Mouse (Mus musculus): ENCODE data around the gene Srrt. TPM values are rescaled to one million over a fixed set of nuclear protein-coding genes. Genes with fewer than 3 reads are reported as not detected.

The Srrt gene
- polyA plus RNA-seq, 1 experiment from 2014 or later, result 97.0 TPM

DNA sequence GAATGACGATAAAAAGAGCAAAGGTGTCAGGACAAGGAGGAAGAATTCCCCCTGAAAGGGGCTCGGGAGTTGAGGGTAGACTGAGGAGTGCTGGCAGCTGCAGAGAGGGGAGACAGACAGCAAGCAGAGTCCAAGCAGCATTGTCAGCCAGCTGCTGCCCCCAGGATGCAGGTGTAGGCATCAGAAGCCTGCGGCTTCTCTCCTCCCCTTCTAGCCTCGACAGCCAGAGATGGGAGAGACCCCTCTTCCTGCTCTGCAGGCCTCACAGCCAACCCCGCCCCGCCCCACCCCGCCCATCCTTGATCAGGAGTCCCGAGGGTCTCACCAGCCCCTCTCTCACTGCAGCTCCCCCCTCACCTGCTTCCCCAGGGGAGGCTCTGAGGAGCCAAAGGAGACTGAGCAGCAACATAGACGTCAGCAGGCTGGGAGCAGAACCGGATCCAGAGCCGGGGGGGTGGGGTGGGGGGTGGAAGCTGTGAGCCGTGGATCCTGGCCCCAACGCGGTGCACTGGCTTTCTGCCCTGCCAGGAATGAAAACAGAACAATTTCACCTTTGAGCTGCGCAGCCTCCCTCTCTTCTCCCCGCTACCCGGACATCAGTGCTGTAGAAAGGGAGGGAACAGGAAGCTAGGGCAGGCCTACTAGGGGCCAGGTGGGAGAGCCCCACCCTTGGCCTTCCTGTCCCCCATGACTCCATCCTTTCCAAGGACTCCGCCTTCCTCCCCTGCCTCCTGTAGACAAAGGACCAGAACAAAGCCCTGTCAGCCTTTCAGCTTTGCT lies 39.2 kb downstream of the Srrt start:
- Histone ChIP-seq H3K4me1 (ENCODE audit: control insufficient read depth, insufficient read depth, low read length) (no peaks in the 10 kb centered on the region), H3K4me3 (ENCODE audit: low read length) (no peak overlapping the region), H3K27me3 (ENCODE audit: control insufficient read depth, insufficient read depth, low read length) (0 out of 2 replicates have a peak, but pooled peaks cover 3% of the 10 kb centered on the region), H3K4me2 (ENCODE audit: low read depth, low read length) (peak overlapping the region; percentile 31), H3K36me3 (ENCODE audit: control insufficient read depth, insufficient read depth) (no peaks in the 10 kb centered on the region), H3K9ac (ENCODE audit: low read length) (no peak overlapping the region), H3K9me3 (replicated peaks; ENCODE audit: control insufficient read depth, low read length) (peaks cover 5% of the 10 kb centered on the region; the same call in 1 of the 2 replicates), H3K27ac (ENCODE audit: low read length) (no peak overlapping the region)
- peak; percentile 67 for ATAC-seq (replicated peaks; ENCODE audit: extremely low read depth, insufficient read depth, low FRiP score)
- WGBS, result 22% methylated on average over 18 of the region's 18 CpGs

DNA sequence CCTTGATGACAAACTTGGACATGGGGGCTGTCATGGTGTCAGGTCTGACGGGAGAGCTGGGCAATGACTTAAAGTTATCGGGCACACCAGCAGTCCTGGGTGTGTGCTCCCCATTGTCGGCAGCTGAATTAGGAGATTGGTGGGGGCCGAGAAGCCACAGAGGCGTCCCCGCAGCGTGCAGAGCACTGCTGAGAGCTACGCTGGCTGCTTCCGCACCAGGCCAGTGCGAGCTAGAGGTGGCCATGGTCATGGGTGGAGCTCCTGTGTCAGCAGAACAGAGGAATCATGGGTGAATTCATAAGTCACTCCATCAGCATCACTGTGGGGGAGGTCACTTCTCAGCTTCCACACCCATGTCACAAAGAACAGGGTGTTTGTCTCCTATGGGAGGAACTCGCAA lies 42.7 kb downstream of the Srrt start:
- no peak for ATAC-seq (replicated peaks; ENCODE audit: extremely low read depth, insufficient read depth, low FRiP score)
- WGBS, result 86% methylated on average over 11 of the region's 11 CpGs
- H3K9ac ChIP-seq (ENCODE audit: low read length), result no peak overlapping the region
- no peak overlapping the region for H3K4me2 ChIP-seq (ENCODE audit: low read depth, low read length)
- 0 out of 2 replicates have a peak, but pooled peaks cover 3% of the 10 kb centered on the region for H3K27me3 ChIP-seq (ENCODE audit: control insufficient read depth, insufficient read depth, low read length)
- H3K9me3 ChIP-seq (replicated peaks; ENCODE audit: control insufficient read depth, low read length), result no peaks in the 10 kb centered on the region
- H3K27ac ChIP-seq (ENCODE audit: low read length), result no peak overlapping the region
- H3K36me3 ChIP-seq (ENCODE audit: control insufficient read depth, insufficient read depth), result no peaks in the 10 kb centered on the region
- no peak overlapping the region for H3K4me3 ChIP-seq (ENCODE audit: low read length)
- H3K4me1 ChIP-seq (ENCODE audit: control insufficient read depth, insufficient read depth, low read length), result no peaks in the 10 kb centered on the region

DNA sequence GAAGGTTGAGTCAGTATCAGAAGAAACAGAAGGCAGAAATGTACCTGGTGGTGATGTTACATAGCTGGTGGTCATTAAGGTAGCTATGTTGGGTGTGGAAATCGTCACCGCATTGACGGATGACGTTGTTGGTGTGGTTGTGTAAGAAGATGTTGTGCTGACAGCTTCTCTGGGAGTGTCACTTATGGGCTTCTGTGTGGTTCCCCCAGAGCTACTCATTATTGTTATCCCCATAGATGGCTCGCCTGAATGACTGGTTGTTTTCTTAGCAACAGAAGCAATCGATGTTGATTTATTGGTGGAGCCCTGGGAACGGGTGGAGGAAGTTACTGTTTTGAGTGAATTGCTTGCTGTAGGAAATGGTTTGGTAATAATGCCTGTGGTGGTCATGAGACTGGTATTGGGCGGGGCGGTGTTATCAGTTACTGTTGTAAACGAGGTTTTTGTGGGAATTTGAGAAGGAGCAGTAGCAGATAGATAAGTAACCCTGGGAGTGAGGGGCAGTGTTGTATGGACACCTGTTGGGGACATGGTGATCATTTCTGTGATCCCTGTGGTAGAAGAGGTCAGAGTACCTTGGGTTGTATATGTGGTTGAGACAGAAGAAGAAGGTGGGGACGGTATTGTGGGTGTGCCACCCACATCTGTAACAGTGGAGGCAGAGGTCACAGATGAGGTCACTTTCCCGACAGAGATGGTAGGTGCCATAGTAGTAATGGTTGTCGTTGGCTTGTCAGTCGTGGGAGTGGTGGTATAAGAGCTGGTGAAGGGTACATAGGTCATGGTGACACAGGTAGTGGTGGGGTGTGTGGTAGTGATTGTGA lies 43.4 kb downstream of the Srrt start:
- ATAC-seq (replicated peaks; ENCODE audit: extremely low read depth, insufficient read depth, low FRiP score), result no peak
- no peak overlapping the region for H3K27ac ChIP-seq (ENCODE audit: low read length)
- 70% methylated on average over 14 of the region's 14 CpGs for WGBS
- no peak overlapping the region for H3K4me2 ChIP-seq (ENCODE audit: low read depth, low read length)
- no peaks in the 10 kb centered on the region for H3K4me1 ChIP-seq (ENCODE audit: control insufficient read depth, insufficient read depth, low read length)
- H3K27me3 ChIP-seq (ENCODE audit: control insufficient read depth, insufficient read depth, low read length), result 0 out of 2 replicates have a peak, but pooled peaks cover 3% of the 10 kb centered on the region
- H3K4me3 ChIP-seq (ENCODE audit: low read length), result no peak overlapping the region
- H3K9ac ChIP-seq (ENCODE audit: low read length), result no peak overlapping the region
- H3K36me3 ChIP-seq (ENCODE audit: control insufficient read depth, insufficient read depth), result no peaks in the 10 kb centered on the region
- H3K9me3 ChIP-seq (replicated peaks; ENCODE audit: control insufficient read depth, low read length), result no peaks in the 10 kb centered on the region

Small RNA genes within 50 kb of the gene (microRNA-seq; reads per million reads assigned to microRNA genes)
- gene Mir7036 (0.79 reads per million), gene Mir8116 (not detected)

Other genes starting within 250 kb of the Srrt start
- 1.1 and 1.3 TPM in 2 replicates for gene Serpine1, start 235.4 kb downstream of the Srrt start, polyA plus RNA-seq (2015; fragmentation: Nextera tagmentation; extraction: Ambion mirVana)
- 7.1 and 7.2 TPM in 2 replicates for gene Trim56, start 191.5 kb downstream of the Srrt start, polyA plus RNA-seq (2015; fragmentation: Nextera tagmentation; extraction: Ambion mirVana)
- gene Muc3, start 158.4 kb downstream of the Srrt start, polyA plus RNA-seq (2015; fragmentation: Nextera tagmentation; extraction: Ambion mirVana), result 3.5 TPM in 1 of 2 replicates, not detected in the other
- 0.26 and 0.27 TPM in 2 replicates for gene Muc3a, start 95.3 kb downstream of the Srrt start, polyA plus RNA-seq (2015; fragmentation: Nextera tagmentation; extraction: Ambion mirVana)
- gene Ache, start 20.2 kb downstream of the Srrt start, polyA plus RNA-seq (2015; fragmentation: Nextera tagmentation; extraction: Ambion mirVana), result 10.6 and 16.7 TPM in 2 replicates
- gene Ufsp1, start 13.0 kb downstream of the Srrt start, polyA plus RNA-seq (2015; fragmentation: Nextera tagmentation; extraction: Ambion mirVana), result 8.5 TPM in 2 replicates
- 43.1 and 49.7 TPM in 2 replicates for gene Trip6, start 6.7 kb upstream of the Srrt start, polyA plus RNA-seq (2015; fragmentation: Nextera tagmentation; extraction: Ambion mirVana)
- 7.7 and 8.5 TPM in 2 replicates for gene Slc12a9, start 25.9 kb upstream of the Srrt start, polyA plus RNA-seq (2015; fragmentation: Nextera tagmentation; extraction: Ambion mirVana)
- gene Ephb4, start 42.4 kb upstream of the Srrt start, polyA plus RNA-seq (2015; fragmentation: Nextera tagmentation; extraction: Ambion mirVana), result 32.1 and 36.4 TPM in 2 replicates
- 0.02 and 0.09 TPM in 2 replicates for gene Zan, start 169.4 kb upstream of the Srrt start, polyA plus RNA-seq (2015; fragmentation: Nextera tagmentation; extraction: Ambion mirVana)
- 43.3 and 45.5 TPM in 2 replicates for gene Pop7, start 194.8 kb upstream of the Srrt start, polyA plus RNA-seq (2015; fragmentation: Nextera tagmentation; extraction: Ambion mirVana)
- 8.9 and 9.7 TPM in 2 replicates for gene Gigyf1, start 210.9 kb upstream of the Srrt start, polyA plus RNA-seq (2015; fragmentation: Nextera tagmentation; extraction: Ambion mirVana)
- gene Epo, start 225.6 kb upstream of the Srrt start, polyA plus RNA-seq (2015; fragmentation: Nextera tagmentation; extraction: Ambion mirVana), result not detected in 2 replicates
- gene Gnb2, start 225.8 kb upstream of the Srrt start, polyA plus RNA-seq (2015; fragmentation: Nextera tagmentation; extraction: Ambion mirVana), result 276 and 285 TPM in 2 replicates
- gene Actl6b, start 245.8 kb upstream of the Srrt start, polyA plus RNA-seq (2015; fragmentation: Nextera tagmentation; extraction: Ambion mirVana), result 0.33 and 0.36 TPM in 2 replicates